Mouse (Mus musculus): Measurements from ENCODE around the gene Rgs12. TPM values are rescaled to one million over a fixed set of nuclear protein-coding genes. Genes with fewer than 3 reads are reported as not detected.

Rgs12 gene
- polyA plus RNA-seq, 1 experiment from 2014 or later, result 17.3 TPM

GRCm38 (mm10) chr5:35020410-35021241 is 71.4 kb downstream of the Rgs12 start:
- WGBS, result 71% methylated on average over 9 of the region's 9 CpGs
- no peak overlapping the region for H3K9ac ChIP-seq
- no peak overlapping the region for H3K27ac ChIP-seq
- no peaks in the 10 kb centered on the region for H3K4me1 ChIP-seq (replicated peaks)
- H3K4me3 ChIP-seq (replicated peaks), result no peak overlapping the region
- no peaks in the 10 kb centered on the region for H3K27me3 ChIP-seq (replicated peaks)
- 0 out of 2 replicates have a peak, but pooled peaks cover 2% of the 10 kb centered on the region for H3K36me3 ChIP-seq
- no peaks in the 10 kb centered on the region for H3K9me3 ChIP-seq
- H3K4me2 ChIP-seq (replicated peaks), result no peak overlapping the region
- ATAC-seq, result peak; percentile 78

DNA sequence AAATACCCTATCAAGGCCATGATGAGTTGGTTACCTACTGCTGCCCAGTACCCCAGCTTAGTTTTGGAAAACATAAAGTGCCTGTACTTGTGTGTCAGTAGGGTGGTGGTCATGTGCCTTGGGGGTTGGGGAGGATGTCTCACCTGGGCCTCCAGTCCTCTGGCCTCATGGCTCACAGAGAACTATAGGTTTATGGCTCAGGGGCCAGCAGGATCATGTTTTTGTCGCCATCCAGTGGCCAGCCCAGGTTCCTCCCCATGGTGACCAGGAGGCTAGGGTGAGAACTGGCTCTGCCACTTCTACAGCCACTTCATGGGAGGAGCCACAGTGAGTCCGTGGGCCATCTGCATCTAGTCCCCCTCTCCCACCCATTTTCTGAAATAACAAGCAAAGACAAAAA is 75.7 kb downstream of the Rgs12 start:
- ATAC-seq, result peak; percentile 67
- no peak overlapping the region for H3K4me2 ChIP-seq (replicated peaks)
- H3K36me3 ChIP-seq, result 0 out of 2 replicates have a peak, but pooled peaks cover 8% of the 10 kb centered on the region
- no peak overlapping the region for H3K27ac ChIP-seq
- no peak overlapping the region for H3K4me3 ChIP-seq (replicated peaks)
- H3K27me3 ChIP-seq (replicated peaks), result no peaks in the 10 kb centered on the region
- H3K9me3 ChIP-seq, result no peaks in the 10 kb centered on the region
- no peaks in the 10 kb centered on the region for H3K4me1 ChIP-seq (replicated peaks)
- H3K9ac ChIP-seq, result no peak overlapping the region
- whole genome bisulfite sequencing, result 7% methylated on average over 2 of the region's 2 CpGs

- Histone ChIP-seq H3K9me3 (no peaks in the 10 kb centered on the region), H3K27me3 (replicated peaks) (no peaks in the 10 kb centered on the region), H3K9ac (no peak overlapping the region), H3K27ac (no peak overlapping the region), H3K4me3 (replicated peaks) (no peak overlapping the region), H3K4me2 (replicated peaks) (no peak overlapping the region), H3K4me1 (replicated peaks) (no peaks in the 10 kb centered on the region), H3K36me3 (0 out of 2 replicates have a peak, but pooled peaks cover 13% of the 10 kb centered on the region)
- no peak for ATAC-seq
- 93% methylated on average over 1 of the region's 1 CpGs for WGBS
Measured at GRCm38 (mm10) chr5:35029303-35029702, 80.1 kb downstream of the Rgs12 start.

- no peak overlapping the region for H3K4me2 ChIP-seq (replicated peaks)
- H3K36me3 ChIP-seq, result 0 out of 2 replicates have a peak, but pooled peaks cover 13% of the 10 kb centered on the region
- H3K27me3 ChIP-seq (replicated peaks), result no peaks in the 10 kb centered on the region
- no peaks in the 10 kb centered on the region for H3K4me1 ChIP-seq (replicated peaks)
- H3K9ac ChIP-seq, result no peak overlapping the region
- no peak overlapping the region for H3K27ac ChIP-seq
- H3K9me3 ChIP-seq, result no peaks in the 10 kb centered on the region
- ATAC-seq, result no peak
- H3K4me3 ChIP-seq (replicated peaks), result no peak overlapping the region
- 89% methylated on average over 5 of the region's 5 CpGs for WGBS
Measured at GRCm38 (mm10) chr5:35029755-35030154, 80.5 kb downstream of the Rgs12 start.

- H3K4me3 ChIP-seq (replicated peaks), result no peak overlapping the region
- no peaks in the 10 kb centered on the region for H3K9me3 ChIP-seq
- no peaks in the 10 kb centered on the region for H3K27me3 ChIP-seq (replicated peaks)
- H3K9ac ChIP-seq, result no peak overlapping the region
- H3K27ac ChIP-seq, result no peak overlapping the region
- ATAC-seq, result no peak
- H3K4me1 ChIP-seq (replicated peaks), result no peaks in the 10 kb centered on the region
- WGBS, result 78% methylated on average over 5 of the region's 5 CpGs
- 0 out of 2 replicates have a peak, but pooled peaks cover 9% of the 10 kb centered on the region for H3K36me3 ChIP-seq
- no peak overlapping the region for H3K4me2 ChIP-seq (replicated peaks)
Measured at GRCm38 (mm10) chr5:35033068-35033467, 83.8 kb downstream of the Rgs12 start.

DNA sequence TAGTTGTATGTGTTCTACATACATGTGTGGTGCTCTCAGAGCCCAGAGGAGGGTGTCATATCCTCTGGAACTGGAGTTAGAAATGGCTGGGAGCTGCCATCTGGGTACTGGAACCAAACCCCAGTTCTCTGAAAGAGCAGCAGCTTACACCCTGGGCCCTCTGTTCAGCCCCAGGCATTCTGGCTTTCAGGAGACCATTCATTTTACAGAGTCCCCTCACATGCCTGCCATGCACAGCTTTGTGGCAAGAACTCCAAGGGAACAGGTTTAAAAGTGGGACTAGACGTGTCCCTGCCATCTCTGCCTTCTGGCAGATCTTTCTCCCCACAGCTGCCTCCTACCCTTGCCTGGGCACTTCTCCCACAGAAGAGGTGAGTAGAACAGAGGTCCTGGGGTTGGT is 84.4 kb downstream of the Rgs12 start:
- no peak for ATAC-seq
- Histone ChIP-seq H3K4me1 (replicated peaks) (no peaks in the 10 kb centered on the region), H3K27me3 (replicated peaks) (no peaks in the 10 kb centered on the region), H3K36me3 (0 out of 2 replicates have a peak, but pooled peaks cover 6% of the 10 kb centered on the region), H3K4me3 (replicated peaks) (no peak overlapping the region), H3K9ac (no peak overlapping the region), H3K4me2 (replicated peaks) (no peak overlapping the region), H3K9me3 (no peaks in the 10 kb centered on the region), H3K27ac (no peak overlapping the region)
- WGBS, result 89% methylated on average over 1 of the region's 1 CpGs

- WGBS, result 88% methylated on average over 5 of the region's 5 CpGs
- Histone ChIP-seq H3K36me3 (0 out of 2 replicates have a peak, but pooled peaks cover 5% of the 10 kb centered on the region), H3K4me2 (replicated peaks) (no peak overlapping the region), H3K27me3 (replicated peaks) (no peaks in the 10 kb centered on the region), H3K9me3 (no peaks in the 10 kb centered on the region), H3K27ac (no peak overlapping the region), H3K4me1 (replicated peaks) (no peaks in the 10 kb centered on the region), H3K9ac (no peak overlapping the region), H3K4me3 (replicated peaks) (no peak overlapping the region)
- ATAC-seq, result no peak
Measured at GRCm38 (mm10) chr5:35035141-35035540, 85.9 kb downstream of the Rgs12 start.

DNA sequence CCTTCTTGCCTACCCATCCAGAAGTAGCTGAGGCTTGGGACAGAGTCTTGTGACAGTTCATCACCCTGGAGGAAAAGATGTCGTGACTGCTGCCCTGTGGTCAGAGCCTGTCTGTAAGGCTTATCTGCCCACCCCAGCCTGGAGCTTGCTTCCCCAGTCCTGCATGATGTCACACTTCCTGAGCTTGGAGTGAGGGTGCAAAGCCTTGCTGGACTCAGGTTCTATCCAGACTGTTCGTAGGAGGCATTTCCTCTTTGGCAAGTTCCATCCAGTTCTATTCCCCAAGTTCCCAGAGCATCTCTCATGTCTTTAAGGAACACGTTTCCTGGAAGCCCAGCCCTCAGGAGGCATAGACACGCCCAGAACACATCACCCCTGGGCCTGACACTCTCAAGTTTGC is 86.5 kb downstream of the Rgs12 start:
- Histone ChIP-seq H3K4me3 (replicated peaks) (no peak overlapping the region), H3K4me2 (replicated peaks) (no peak overlapping the region), H3K9ac (no peak overlapping the region), H3K9me3 (no peaks in the 10 kb centered on the region), H3K27me3 (replicated peaks) (no peaks in the 10 kb centered on the region), H3K36me3 (0 out of 2 replicates have a peak, but pooled peaks cover 5% of the 10 kb centered on the region), H3K4me1 (replicated peaks) (no peaks in the 10 kb centered on the region), H3K27ac (no peak overlapping the region)
- WGBS, result 62% methylated on average over 4 of the region's 4 CpGs
- ATAC-seq, result no peak

- Histone ChIP-seq H3K4me2 (replicated peaks) (no peak overlapping the region), H3K27ac (no peak overlapping the region)
Measured at GRCm38 (mm10) chr5:35037438-35037837, 88.2 kb downstream of the Rgs12 start.

DNA sequence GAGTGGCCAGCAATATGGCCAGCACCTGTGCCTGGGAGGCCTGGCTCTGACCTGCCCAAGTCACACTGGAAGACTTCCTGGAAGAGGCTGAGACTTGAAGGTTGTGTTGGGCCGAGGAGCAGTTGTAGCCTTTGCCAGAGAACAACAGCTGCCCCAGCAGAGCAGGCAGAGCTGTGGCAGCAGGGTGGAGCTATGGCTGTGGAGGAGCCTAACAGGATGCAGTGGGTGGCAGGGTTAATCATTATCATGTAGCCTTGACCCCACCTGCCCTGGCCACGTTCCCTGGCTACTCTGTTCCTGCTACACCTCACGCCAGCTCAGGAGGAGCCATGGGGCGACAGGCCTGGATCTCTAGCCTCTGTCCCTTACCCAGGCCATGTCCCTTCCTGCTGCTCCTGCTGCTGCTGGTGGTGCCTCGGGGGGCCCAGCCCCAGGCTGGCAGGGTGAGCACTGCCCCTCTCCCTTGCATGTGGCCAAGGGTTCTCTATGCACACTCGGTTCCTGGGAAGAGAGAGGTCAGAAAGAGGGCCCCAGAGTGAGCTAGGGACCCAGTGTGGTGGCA is 92.1 kb downstream of the Rgs12 start, which contains the start of gene Hgfac:
Gene Hgfac, plus strand, starts transcription at position 242 of the 562 bp plus-strand sequence.
- WGBS, result 43% methylated on average over 6 of the region's 6 CpGs

More at GRCm38 (mm10) chr5:35037438-35037837, 88.2 kb downstream of the Rgs12 start:
- no peak overlapping the region for H3K9ac ChIP-seq
- H3K36me3 ChIP-seq, result no peaks in the 10 kb centered on the region
- H3K9me3 ChIP-seq, result no peaks in the 10 kb centered on the region
- no peak overlapping the region for H3K4me3 ChIP-seq (replicated peaks)
- no peaks in the 10 kb centered on the region for H3K4me1 ChIP-seq (replicated peaks)
- ATAC-seq, result no peak
- no peaks in the 10 kb centered on the region for H3K27me3 ChIP-seq (replicated peaks)

DNA sequence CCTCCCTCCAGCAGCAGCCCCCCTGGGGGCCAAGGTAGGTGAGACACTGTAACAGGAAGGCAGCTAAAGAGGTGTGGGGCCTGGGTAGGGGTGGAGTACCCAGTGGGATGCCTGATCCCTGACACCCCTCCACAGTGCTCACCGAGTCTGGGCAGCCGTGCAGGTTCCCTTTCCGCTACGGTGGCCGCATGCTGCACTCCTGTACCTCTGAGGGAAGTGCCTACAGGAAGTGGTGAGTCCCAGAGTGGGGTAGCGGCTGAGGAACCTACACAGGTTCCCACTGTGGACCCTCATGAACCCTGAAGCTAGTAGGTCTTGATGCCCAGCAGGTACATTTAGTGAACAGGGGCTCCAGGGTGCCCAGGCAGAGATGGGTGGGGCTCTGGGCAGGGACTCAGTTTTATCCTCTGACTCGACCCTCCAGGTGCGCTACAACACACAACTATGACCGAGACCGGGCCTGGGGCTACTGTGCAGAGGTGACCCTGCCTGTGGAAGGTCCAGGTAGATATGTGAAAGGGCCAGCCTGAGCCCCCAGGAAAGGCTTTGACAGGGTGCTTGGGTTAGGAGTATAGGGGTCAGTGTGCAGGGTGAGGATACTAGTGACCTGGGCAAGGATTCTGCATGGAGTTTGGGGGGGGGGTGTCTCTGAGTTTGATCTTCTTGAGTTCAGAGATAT is 93.3 kb downstream of the Rgs12 start:
- no peak overlapping the region for H3K4me3 ChIP-seq (replicated peaks)
- no peak overlapping the region for H3K27ac ChIP-seq
- no peaks in the 10 kb centered on the region for H3K4me1 ChIP-seq (replicated peaks)
- no peak overlapping the region for H3K4me2 ChIP-seq (replicated peaks)
- H3K27me3 ChIP-seq (replicated peaks), result no peaks in the 10 kb centered on the region
- peak; percentile 29; the same call in 1 of the 2 replicates for ATAC-seq
- H3K9me3 ChIP-seq, result no peaks in the 10 kb centered on the region
- no peak overlapping the region for H3K9ac ChIP-seq
- no peaks in the 10 kb centered on the region for H3K36me3 ChIP-seq
- 70% methylated on average over 10 of the region's 10 CpGs for WGBS

More for the DNA sequence above, 92.1 kb downstream of the Rgs12 start, which contains the start of gene Hgfac:
- H3K36me3 ChIP-seq, result no peaks in the 10 kb centered on the region
- H3K4me1 ChIP-seq (replicated peaks), result no peaks in the 10 kb centered on the region
- no peak within 1 kb of the TSS; the same call in 1 of the 2 replicates for H3K9ac ChIP-seq
- no peaks in the 10 kb centered on the region for H3K27me3 ChIP-seq (replicated peaks)
- 0 out of 2 replicates have a peak within 1 kb of the TSS, but pooled peaks have one; percentile 11 for H3K4me2 ChIP-seq (replicated peaks)
- no peaks in the 10 kb centered on the region for H3K9me3 ChIP-seq
- no peak within 1 kb of the TSS for H3K4me3 ChIP-seq (replicated peaks)
- H3K27ac ChIP-seq, result no peak within 1 kb of the TSS
- peak; percentile 69 for ATAC-seq

DNA sequence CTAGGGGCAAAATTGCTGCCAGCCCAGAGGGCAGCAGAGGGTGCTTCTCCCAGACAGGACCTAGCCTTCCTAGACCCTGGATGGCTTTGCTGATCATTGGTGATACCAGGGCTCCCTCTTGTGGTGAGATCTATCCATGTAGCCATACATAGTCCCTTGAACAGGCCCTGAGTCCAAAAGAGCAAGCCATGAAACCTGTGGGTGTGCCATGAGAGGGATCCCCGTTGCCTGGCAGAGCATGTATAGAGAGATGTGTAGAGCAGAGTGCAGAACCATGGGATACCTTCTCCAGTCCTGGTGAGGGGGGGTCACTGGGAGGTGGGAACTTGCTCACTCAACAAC is 93.8 kb downstream of the Rgs12 start:
- H3K4me1 ChIP-seq (replicated peaks), result no peaks in the 10 kb centered on the region
- H3K36me3 ChIP-seq, result no peaks in the 10 kb centered on the region
- ATAC-seq, result peak; percentile 82
- no peak overlapping the region for H3K4me3 ChIP-seq (replicated peaks)
- no peak overlapping the region for H3K4me2 ChIP-seq (replicated peaks)
- no peak overlapping the region for H3K27ac ChIP-seq
- 30% methylated on average over 1 of the region's 1 CpGs for WGBS
- no peaks in the 10 kb centered on the region for H3K27me3 ChIP-seq (replicated peaks)
- no peak overlapping the region for H3K9ac ChIP-seq
- no peaks in the 10 kb centered on the region for H3K9me3 ChIP-seq

All from intestine, embryonic 15.5 days (tissue).